Mouse (Mus musculus) neutrophil, adult 5-6 weeks (primary cell): Measurements from ENCODE around the gene Bcl2l13. TPM values are rescaled to one million over a fixed set of nuclear protein-coding genes. Genes with fewer than 3 reads are reported as not detected.
"Not testable (repeated sequence)": the region's sequence is repeated elsewhere in the genome, so short reads cannot be mapped to it uniquely, and the experiment has no call there.

Experiments used
- ATAC-seq: fragments of 151-379, 151-347 bp; 2 replicates; pipeline ENCODE4 v1.8.0; 2017; ENCODE audit warnings: mild to moderate bottlenecking, moderate TSS enrichment; ENCODE audit not compliant: insufficient number of reproducible peaks, poor library complexity, low FRiP score, severe bottlenecking; ENCODE audit errors: extremely low read depth
- total RNA-seq: library from RNA; stranded (forward); fragments of 200-1000 nt; gene quantifications from 2 replicates; pipeline ENCODE4 v1.2.3, GENCODE M21; 2017

The Bcl2l13 gene
- total RNA-seq, 1 experiment from 2014 or later: 12.9 TPM

GRCm38 (mm10) chr6:120822937-120823614, 12.9 kb upstream of the Bcl2l13 start:
- ATAC-seq: no peak

- ATAC-seq: no peak
Observed at GRCm38 (mm10) chr6:120830056-120830455, 6.0 kb upstream of the Bcl2l13 start.

- ATAC-seq: no peak
Observed at GRCm38 (mm10) chr6:120830866-120831608, 5.0 kb upstream of the Bcl2l13 start.

GRCm38 (mm10) chr6:120832097-120832496, 3.9 kb upstream of the Bcl2l13 start:
- ATAC-seq: no peak

- ATAC-seq: no peak
Observed at GRCm38 (mm10) chr6:120834766-120835321, 1.2 kb upstream of the Bcl2l13 start.

GRCm38 (mm10) chr6:120836389-120837151, 558 bp downstream of the Bcl2l13 start:
- ATAC-seq: peak; percentile 3; the same call in 1 of the 2 replicates

GRCm38 (mm10) chr6:120837152-120837530, 1.1 kb downstream of the Bcl2l13 start:
- ATAC-seq: no peak

- ATAC-seq: no peak
Observed at GRCm38 (mm10) chr6:120840258-120840657, 4.2 kb downstream of the Bcl2l13 start.

GRCm38 (mm10) chr6:120841754-120842153, 5.7 kb downstream of the Bcl2l13 start:
- ATAC-seq: no peak

GRCm38 (mm10) chr6:120850720-120851119, 14.7 kb downstream of the Bcl2l13 start:
- ATAC-seq: not testable (repeated sequence)

GRCm38 (mm10) chr6:120854413-120854812, 18.4 kb downstream of the Bcl2l13 start:
- no peak for ATAC-seq

GRCm38 (mm10) chr6:120858217-120858711, 22.3 kb downstream of the Bcl2l13 start:
- no peak for ATAC-seq

GRCm38 (mm10) chr6:120860079-120860478, 24.1 kb downstream of the Bcl2l13 start:
- no peak for ATAC-seq

GRCm38 (mm10) chr6:120866051-120866814, 30.2 kb downstream of the Bcl2l13 start:
- no peak for ATAC-seq

GRCm38 (mm10) chr6:120868824-120869223, 32.8 kb downstream of the Bcl2l13 start:
- ATAC-seq: no peak

- no peak for ATAC-seq
Observed at GRCm38 (mm10) chr6:120871286-120871685, 35.3 kb downstream of the Bcl2l13 start.

GRCm38 (mm10) chr6:120873874-120874273, 37.9 kb downstream of the Bcl2l13 start:
- no peak for ATAC-seq

- ATAC-seq: no peak
Observed at GRCm38 (mm10) chr6:120879046-120879445, 43.0 kb downstream of the Bcl2l13 start.

GRCm38 (mm10) chr6:120884436-120884835, 48.4 kb downstream of the Bcl2l13 start:
- ATAC-seq: no peak
